Mouse (Mus musculus): ENCODE results near the gene Osr1. TPM values are rescaled to one million over a fixed set of nuclear protein-coding genes. Genes with fewer than 3 reads are reported as not detected.

The Osr1 gene
- polyA plus RNA-seq (2021; fragmentation: Nextera tagmentation) = 2.5 and 3.8 TPM in 2 replicates
- long read RNA-seq, experiment 1, partial matches to known transcripts = 0 of 6 reads
- long read RNA-seq, experiment 1, other reads (novel, unspliced or antisense) = 4 of 6 reads
- long read RNA-seq, experiment 2, partial matches to known transcripts = 0 of 2 reads
- long read RNA-seq, experiment 2, other reads (novel, unspliced or antisense) = 1 of 2 reads

DNA sequence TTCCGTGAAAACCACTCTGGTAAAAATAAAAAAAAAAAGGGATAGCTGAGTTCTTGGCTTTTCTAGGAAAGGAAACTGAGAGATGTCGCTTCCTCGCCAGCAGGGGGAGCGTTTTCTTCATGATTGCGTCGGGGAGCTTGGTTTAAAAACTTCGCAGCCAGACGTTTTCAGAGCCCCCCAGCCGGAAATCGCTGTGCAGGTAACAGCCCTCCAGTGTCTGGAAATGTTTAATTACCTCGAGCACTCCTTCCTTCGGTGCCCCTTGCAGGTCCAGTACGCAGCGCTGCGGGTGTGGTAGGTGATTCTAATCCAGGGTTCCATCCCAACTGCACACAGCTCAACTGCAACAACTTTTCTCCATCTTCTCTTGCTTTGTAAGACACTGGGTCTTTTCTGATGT lies at the start of gene Osr1:
Gene Osr1 (plus strand): TSS at position 146 of the 400 bp plus-strand sequence.

Data from layer of hippocampus, adult 6 months (tissue).